8 mouse cellular contexts compared by ENCODE assay signal in genomic region chr9:26999461-27000395, GRCm38 (mm10). TPM values are rescaled to one million over a fixed set of nuclear protein-coding genes. Genes with fewer than 3 reads are reported as not detected.
DNase-seq lines count a peak whose midpoint lies in the region; ATAC-seq and TF ChIP-seq lines count a peak whose summit lies in the region.

TSS of gene Acad8 (minus strand) at chr9:26999566.
TSS of gene Thyn1 (plus strand) at chr9:26999710.

- peak within 1 kb of the TSS; percentile 76 for H3K4me3 ChIP-seq in hindbrain, embryonic 10.5 days
- H3K4me3 ChIP-seq in lung, postnatal 0 days (ENCODE audit: low read depth, low read length): peak within 1 kb of the TSS; percentile 75

- peak; percentile 95 for DNase-seq in MN1 (ENCODE audit: low spot score)
- DNase-seq in cerebellum, adult 9-10 months: peak; percentile 97
- peak; percentile 97 for DNase-seq in hindbrain, embryonic 10.5 days (ENCODE audit: low spot score)
- DNase-seq in layer of hippocampus, adult 9-11 months: peak; percentile 97
- DNase-seq in lung, postnatal 0 days (ENCODE audit: low spot score): peak; percentile 99
- peak; percentile 83 for DNase-seq in ovary, postnatal 14 days (ENCODE audit: low spot score)
- peak; percentile 94 for DNase-seq in thymus, postnatal 14 days

- H3K27ac ChIP-seq in hindbrain, embryonic 10.5 days: peak within 1 kb of the TSS; percentile 92
- H3K27ac ChIP-seq in lung, postnatal 0 days (ENCODE audit: low read length): peak within 1 kb of the TSS; percentile 80

- 2% methylated on average over 35 of the region's 35 CpGs for WGBS in hindbrain, embryonic 10.5 days
- under 1% methylated on average over 35 of the region's 35 CpGs for WGBS in lung, postnatal 0 days

- peak; percentile 98 for ATAC-seq in frontal cortex, adult (ENCODE audit: low TSS enrichment)
- ATAC-seq in lung, postnatal 0 days: peak; percentile 100

- TF ChIP-seq EP300 in lung, postnatal 0 days (IDR thresholded peaks at IDR 0.05): no peak

- peaks cover 27% of the 10 kb centered on the region for H3K4me1 ChIP-seq in hindbrain, embryonic 10.5 days (replicated peaks)
- H3K4me1 ChIP-seq in lung, postnatal 0 days (ENCODE audit: insufficient read depth, low read depth, low read length): 0 out of 2 replicates have a peak, but pooled peaks cover 10% of the 10 kb centered on the region

- H3K27me3 ChIP-seq in hindbrain, embryonic 10.5 days (ENCODE audit: insufficient read depth, poor library complexity, severe bottlenecking): no peaks in the 10 kb centered on the region
- no peaks in the 10 kb centered on the region for H3K27me3 ChIP-seq in lung, postnatal 0 days (replicated peaks; ENCODE audit: insufficient read depth, low read length)

- peak within 1 kb of the TSS; percentile 69 for H3K4me2 ChIP-seq in lung, postnatal 0 days (replicated peaks; ENCODE audit: low read depth, low read length)

- H3K9ac ChIP-seq in lung, postnatal 0 days (replicated peaks; ENCODE audit: low read depth): peak within 1 kb of the TSS; percentile 71

- H3K36me3 ChIP-seq in hindbrain, embryonic 10.5 days: peaks cover 27% of the 10 kb centered on the region
- peaks cover 10% of the 10 kb centered on the region; the same call in 1 of the 2 replicates for H3K36me3 ChIP-seq in lung, postnatal 0 days (ENCODE audit: insufficient read depth, low read length)

- no peaks in the 10 kb centered on the region for H3K9me3 ChIP-seq in hindbrain, embryonic 10.5 days
- no peaks in the 10 kb centered on the region for H3K9me3 ChIP-seq in lung, postnatal 0 days (ENCODE audit: low read length)

- TF ChIP-seq CTCF in lung, postnatal 0 days (IDR thresholded peaks at IDR 0.05): peak; percentile 19; the same call in 1 of the 2 replicates

RNA-seq across cellular contexts. Expression of gene Acad8, which starts in this region (rescaled TPM):
- polyA plus RNA-seq in hindbrain, embryonic 10.5 days (2016; fragmentation: Nextera tagmentation; extraction: Ambion mirVana): 38.6 and 42.3 TPM in 2 replicates
- 31.6 and 33.6 TPM in 2 replicates for polyA plus RNA-seq in lung, postnatal 0 days (2015; fragmentation: Nextera tagmentation; extraction: Ambion mirVana)

RNA-seq across cellular contexts. Expression of gene Thyn1, which starts in this region (rescaled TPM):
- 167 and 171 TPM in 2 replicates for polyA plus RNA-seq in hindbrain, embryonic 10.5 days (2016; fragmentation: Nextera tagmentation; extraction: Ambion mirVana)
- polyA plus RNA-seq in lung, postnatal 0 days (2015; fragmentation: Nextera tagmentation; extraction: Ambion mirVana): 52.7 and 55.7 TPM in 2 replicates

Comparison
In these comparisons a context has a peak if more than half of its experiments do, and no peak if none do; other contexts are left out.
1. Peak in every context shown above with its lines: DNase-seq, ATAC-seq, H3K4me3 ChIP-seq and H3K27ac ChIP-seq.